Mouse (Mus musculus) G1E (cell line): ENCODE data around the gene Col26a1. TPM values are rescaled to one million over a fixed set of nuclear protein-coding genes. Genes with fewer than 3 reads are reported as not detected.

Experiments used
- ATAC-seq: 2 replicates; pipeline ENCODE4 v1.8.0; 2016; ENCODE audit warnings: mild to moderate bottlenecking; ENCODE audit not compliant: insufficient number of reproducible peaks, poor library complexity, low FRiP score, severe bottlenecking; ENCODE audit errors: extremely low read depth
- DNase-seq: peaks from one replicate; pipeline ENCODE4 v3.0.0; 2012; ENCODE audit warnings: low spot score
- H3K27me3 ChIP-seq: 2 replicates; pipeline ENCODE4 v1.6.1; 2012; ENCODE audit warnings: mild to moderate bottlenecking, low read length, inconsistent platforms; ENCODE audit not compliant: insufficient read depth
- H3K36me3 ChIP-seq: replicated peaks from 2 replicates; pipeline ENCODE3; 2012; ENCODE audit warnings: mild to moderate bottlenecking, inconsistent platforms
- H3K4me1 ChIP-seq: 2 replicates; pipeline ENCODE4 v1.6.1; 2012; ENCODE audit warnings: low read depth, low read length, inconsistent platforms, mixed read lengths; ENCODE audit not compliant: insufficient read depth
- H3K4me3 ChIP-seq: 2 replicates; pipeline ENCODE4 v1.5.1; 2012; ENCODE audit warnings: low read depth, mild to moderate bottlenecking, inconsistent platforms, low read length, moderate library complexity, mixed read lengths
- H3K9me3 ChIP-seq: replicated peaks from 2 replicates; pipeline ENCODE4 v1.6.1; 2012; ENCODE audit warnings: inconsistent platforms
- CTCF ChIP-seq: IDR thresholded peaks from 2 replicates; pipeline ENCODE4 v1.5.1; 2012; ENCODE audit warnings: low read depth, low read length, inconsistent platforms, mixed read lengths
- GATA1 ChIP-seq: IDR thresholded peaks from 2 replicates; pipeline ENCODE4 v1.6.1; 2012; ENCODE audit warnings: borderline replicate concordance, low read length, inconsistent platforms, mixed read lengths
- GATA2 ChIP-seq: IDR thresholded peaks from 2 replicates; pipeline ENCODE4 v1.6.1; 2012; ENCODE audit warnings: low read depth, low read length, inconsistent platforms, borderline replicate concordance
- POLR2AphosphoS5 ChIP-seq: IDR thresholded peaks from 2 replicates; pipeline ENCODE4 v1.6.1; 2012; ENCODE audit warnings: low read depth, low read length, inconsistent platforms; ENCODE audit not compliant: insufficient replicate concordance
- TAL1 ChIP-seq: conservative IDR thresholded peaks from 2 replicates; pipeline ENCODE4 v1.6.1; 2012; ENCODE audit warnings: low read depth, low read length, inconsistent platforms, mixed read lengths
- polyA plus RNA-seq: library from polyadenylated mRNA; stranded (reverse); fragments of >175 nt; gene quantifications from 2 replicates; pipeline ENCODE4 v1.2.3, GENCODE M21; 2012
- total RNA-seq, 2 experiments: library from RNA; stranded (forward) in 1 of 2; stranded (reverse) in 1 of 2; fragments of 200-1000 nt in 1 of 2; fragments of >200 nt in 1 of 2; fragmentation: Nextera tagmentation in 1 of 2; gene quantifications; 2 replicates each; pipeline ENCODE4 v1.2.3; 2014 to 2017

The Col26a1 gene
- total and polyA plus RNA-seq, 3 experiments: 0.38 TPM; not detected in 2

- Histone ChIP-seq H3K4me1 (no peaks in the 10 kb centered on the region), H3K9me3 (no peaks in the 10 kb centered on the region), H3K36me3 (no peaks in the 10 kb centered on the region), H3K4me3 (no peak overlapping the region), H3K27me3 (no peaks in the 10 kb centered on the region)
- ATAC-seq: no peak
- DNase-seq: no peak
- no peak for TF ChIP-seq POLR2AphosphoS5
- no peak for TF ChIP-seq CTCF
- no peak for TF ChIP-seq TAL1
- TF ChIP-seq GATA1: no peak
- TF ChIP-seq GATA2: no peak
Measured at GRCm38 (mm10) chr5:136810539-136811374, 72.3 kb downstream of the Col26a1 start.

DNA sequence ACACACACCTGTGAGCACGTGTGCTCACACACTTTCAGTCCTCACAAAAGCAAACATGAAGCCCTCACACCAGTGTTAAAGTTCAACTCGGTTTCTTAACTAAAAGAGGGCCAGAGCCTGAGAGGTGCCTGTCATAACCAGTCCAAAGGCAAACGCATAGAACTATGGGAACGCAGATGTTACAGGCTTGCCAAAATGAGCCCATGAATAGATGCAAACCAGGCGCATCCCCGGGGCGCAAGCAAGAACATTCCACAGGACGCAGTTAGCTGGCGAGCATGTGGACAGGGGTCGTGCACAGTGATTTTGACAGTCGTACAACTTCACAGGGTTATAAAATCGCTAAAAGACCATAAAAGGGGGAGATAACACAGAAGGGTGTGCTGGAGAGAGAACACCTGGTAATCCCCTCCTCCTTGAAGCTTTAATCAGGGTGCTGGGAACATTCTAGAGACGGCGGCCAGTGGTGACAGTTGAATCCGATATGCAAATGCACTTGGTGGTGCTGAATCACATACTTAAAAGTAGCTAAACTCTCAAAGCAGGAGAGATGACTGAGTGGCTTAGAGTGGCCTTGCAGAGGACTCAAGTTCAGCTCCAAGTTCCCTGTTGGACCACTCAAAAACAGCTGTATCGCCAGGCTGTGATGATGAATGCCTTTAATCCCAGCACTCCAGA is 76.5 kb downstream of the Col26a1 start:
- TF ChIP-seq GATA2: no peak
- TF ChIP-seq GATA1: no peak
- no peak for TF ChIP-seq POLR2AphosphoS5
- no peak for ATAC-seq
- Histone ChIP-seq H3K9me3 (no peaks in the 10 kb centered on the region), H3K36me3 (no peaks in the 10 kb centered on the region), H3K4me1 (no peaks in the 10 kb centered on the region), H3K27me3 (no peaks in the 10 kb centered on the region), H3K4me3 (no peak overlapping the region)
- no peak for DNase-seq

DNA sequence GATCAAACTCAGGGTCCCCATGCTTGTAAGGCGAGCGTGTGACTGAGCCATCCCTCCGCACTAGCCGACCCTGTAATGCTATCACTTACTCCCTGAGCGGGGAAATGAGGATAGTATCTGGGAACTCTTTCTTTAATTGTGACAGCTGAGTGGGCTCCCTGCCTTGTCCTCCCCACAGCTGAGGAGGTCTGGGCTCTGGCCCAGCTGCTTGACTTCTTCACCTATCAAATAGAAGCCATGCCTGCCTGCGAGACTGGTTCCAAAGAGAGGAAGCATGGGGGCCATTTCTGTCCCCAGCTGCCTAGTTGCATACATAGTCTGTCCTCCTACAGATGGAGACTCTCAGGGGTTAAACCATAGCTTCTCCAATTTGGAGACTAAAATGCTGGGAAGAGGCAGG is 78.0 kb downstream of the Col26a1 start:
- H3K27me3 ChIP-seq: no peaks in the 10 kb centered on the region
- TF ChIP-seq GATA1 (no peak), POLR2AphosphoS5 (no peak), TAL1 (no peak)
- H3K4me1 ChIP-seq: no peaks in the 10 kb centered on the region
- ATAC-seq (no peak), DNase-seq (no peak)
- no peaks in the 10 kb centered on the region for H3K36me3 ChIP-seq
- no peak overlapping the region for H3K4me3 ChIP-seq
- H3K9me3 ChIP-seq: no peaks in the 10 kb centered on the region

- Histone ChIP-seq H3K4me1 (no peaks in the 10 kb centered on the region), H3K27me3 (no peaks in the 10 kb centered on the region), H3K4me3 (no peak overlapping the region), H3K9me3 (no peaks in the 10 kb centered on the region), H3K36me3 (no peaks in the 10 kb centered on the region)
- no peak for ATAC-seq
- TF ChIP-seq CTCF (no peak), GATA1 (no peak), GATA2 (no peak), POLR2AphosphoS5 (no peak), TAL1 (no peak)
- DNase-seq: no peak
Measured at GRCm38 (mm10) chr5:136804246-136804645, 78.8 kb downstream of the Col26a1 start.

GRCm38 (mm10) chr5:136802732-136803131 is 80.3 kb downstream of the Col26a1 start:
- no peak for DNase-seq
- no peak overlapping the region for H3K4me3 ChIP-seq
- H3K9me3 ChIP-seq: no peaks in the 10 kb centered on the region
- ATAC-seq: no peak
- no peaks in the 10 kb centered on the region for H3K36me3 ChIP-seq
- TF ChIP-seq POLR2AphosphoS5: no peak
- TF ChIP-seq GATA2: no peak
- no peak for TF ChIP-seq TAL1
- TF ChIP-seq GATA1: no peak
- TF ChIP-seq CTCF: no peak
- no peaks in the 10 kb centered on the region for H3K4me1 ChIP-seq
- no peaks in the 10 kb centered on the region for H3K27me3 ChIP-seq

- Histone ChIP-seq H3K4me3 (no peak overlapping the region), H3K36me3 (no peaks in the 10 kb centered on the region), H3K4me1 (no peaks in the 10 kb centered on the region), H3K27me3 (no peaks in the 10 kb centered on the region), H3K9me3 (no peaks in the 10 kb centered on the region)
- DNase-seq (no peak), ATAC-seq (no peak)
- TF ChIP-seq GATA1 (no peak), GATA2 (no peak)
Measured at GRCm38 (mm10) chr5:136796917-136797316, 86.1 kb downstream of the Col26a1 start.

GRCm38 (mm10) chr5:136793807-136794206 is 89.2 kb downstream of the Col26a1 start:
- no peak overlapping the region for H3K4me3 ChIP-seq
- H3K4me1 ChIP-seq: peaks cover 3% of the 10 kb centered on the region; the same call in 1 of the 2 replicates
- DNase-seq (no peak), ATAC-seq (no peak)
- H3K27me3 ChIP-seq: no peaks in the 10 kb centered on the region
- no peaks in the 10 kb centered on the region for H3K9me3 ChIP-seq
- TF ChIP-seq GATA2: no peak
- TF ChIP-seq CTCF: no peak
- TF ChIP-seq POLR2AphosphoS5: no peak
- TF ChIP-seq TAL1: no peak
- no peak for TF ChIP-seq GATA1
- H3K36me3 ChIP-seq: no peaks in the 10 kb centered on the region
